Mouse (Mus musculus) testis, postnatal 14 days (tissue): ENCODE measurements at regions not wholly inside any gene's neighbourhood (a gene's known extent, or its start where the extent isn't known, plus 50 kb on each side); places are given as distances from the start of the nearest gene placed in this dataset.
A peak's percentile ranks its signal among the peaks of the same experiment; 100 is the strongest.

Experiments used
- DNase-seq: peaks from one replicate; pipeline ENCODE4 v3.0.0; 2021; ENCODE audit warnings: low spot score

GRCm38 (mm10) chr5:128550736-128551135 lies 49.9 kb upstream of the Fzd10 start:
- no peak for DNase-seq

DNA sequence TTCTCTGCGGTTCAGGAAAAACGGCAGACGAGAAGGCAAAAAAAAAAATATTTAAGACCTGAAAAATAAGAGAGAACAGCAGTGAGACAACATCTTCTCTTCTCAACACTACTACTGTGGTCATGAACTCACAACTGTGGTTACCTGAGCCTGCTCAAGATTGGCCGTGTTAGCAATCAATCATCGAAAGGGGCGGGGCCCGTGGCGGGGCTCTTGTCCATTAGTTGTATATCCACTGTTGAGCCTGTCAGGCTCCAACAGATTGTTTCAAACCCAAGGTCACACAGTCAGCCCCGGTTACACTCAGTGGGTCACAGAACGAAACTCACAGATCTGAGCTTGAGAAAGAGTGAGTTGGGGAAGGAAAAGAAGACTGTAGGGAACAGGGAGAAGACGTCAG lies 50.8 kb upstream of the Fzd10 start:
- DNase-seq, result no peak

GRCm38 (mm10) chr5:128542049-128542448 lies 58.6 kb upstream of the Fzd10 start:
- no peak for DNase-seq

- no peak for DNase-seq
Observed at GRCm38 (mm10) chr5:128538646-128539045, 62.0 kb upstream of the Fzd10 start.

GRCm38 (mm10) chr5:128537218-128537617 lies 63.4 kb upstream of the Fzd10 start:
- DNase-seq, result no peak

- no peak for DNase-seq
Observed at GRCm38 (mm10) chr5:128536393-128536792, 64.3 kb upstream of the Fzd10 start.

DNA sequence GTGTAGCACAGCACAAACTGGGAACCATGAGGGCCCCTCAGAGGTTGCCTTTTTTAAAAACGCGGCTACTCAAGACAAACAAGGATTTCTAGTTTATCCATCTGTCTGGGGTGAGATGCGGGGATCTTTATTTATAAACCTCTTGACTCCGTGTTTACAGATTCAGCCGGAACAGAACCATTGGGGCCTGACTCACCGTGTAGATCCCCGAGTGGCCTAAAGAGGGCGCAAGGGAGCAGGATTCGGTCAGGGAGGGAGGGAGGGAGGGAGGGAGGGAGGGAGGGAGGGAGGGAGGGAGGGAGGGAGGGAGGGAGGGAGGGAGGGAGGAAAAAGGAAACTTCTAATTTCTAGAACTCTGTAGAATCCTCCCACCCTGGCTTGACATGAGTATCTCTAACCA lies 73.4 kb upstream of the Fzd10 start:
- DNase-seq, result no peak

GRCm38 (mm10) chr5:128526432-128526831 lies 74.2 kb upstream of the Fzd10 start:
- DNase-seq, result no peak

DNA sequence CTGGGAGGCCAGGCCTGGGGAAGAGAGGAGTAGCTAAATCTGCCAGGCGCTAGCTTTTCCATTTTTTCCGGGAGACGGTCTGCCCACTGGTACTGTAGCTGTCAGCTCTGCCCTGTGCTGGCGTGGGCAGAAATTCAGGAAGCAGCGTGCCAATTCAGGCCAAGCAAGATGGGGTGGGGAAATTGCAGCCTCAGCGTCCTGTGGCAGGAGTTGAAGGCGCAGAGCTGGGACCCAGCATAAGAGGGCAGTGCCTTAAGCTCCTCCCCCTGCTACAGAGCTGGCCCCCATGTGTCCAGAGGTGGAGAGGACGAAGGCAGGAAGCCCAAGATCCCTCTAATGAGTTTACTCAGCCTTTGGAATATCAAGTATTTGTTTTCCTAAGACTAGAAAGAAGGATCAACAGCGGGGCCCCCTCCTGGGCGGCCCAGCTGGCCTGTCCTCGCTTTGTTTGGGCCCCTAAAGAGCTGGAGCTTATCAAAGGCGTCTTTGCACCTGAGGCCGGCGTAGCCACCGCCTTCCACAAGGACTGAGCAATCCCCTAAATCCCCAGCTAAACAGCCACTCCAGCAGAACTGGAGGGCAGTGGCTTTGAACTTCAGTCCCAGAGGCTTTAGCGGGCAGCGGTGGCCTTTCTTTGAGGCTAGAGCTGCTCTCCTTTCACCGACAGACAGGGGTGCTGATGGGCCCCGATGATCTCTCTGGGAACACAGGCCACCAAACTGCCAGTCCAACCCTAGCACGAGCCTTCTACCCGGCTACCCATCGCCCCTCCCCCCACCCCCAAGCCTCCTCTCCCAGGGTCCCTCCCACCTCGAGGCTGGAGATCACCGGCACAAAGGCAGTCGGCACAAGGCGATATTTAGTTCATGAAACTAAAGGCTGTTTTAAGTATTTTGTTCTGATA lies 76.0 kb upstream of the Fzd10 start:
- no peak for DNase-seq

GRCm38 (mm10) chr5:128522667-128523066 lies 78.0 kb upstream of the Fzd10 start:
- no peak for DNase-seq

GRCm38 (mm10) chr5:128517336-128517735 lies 83.3 kb upstream of the Fzd10 start:
- no peak for DNase-seq

- DNase-seq, result peak; percentile 66
Observed at GRCm38 (mm10) chr5:128515343-128515742, 82.5 kb upstream of the Tmem132d start.

DNA sequence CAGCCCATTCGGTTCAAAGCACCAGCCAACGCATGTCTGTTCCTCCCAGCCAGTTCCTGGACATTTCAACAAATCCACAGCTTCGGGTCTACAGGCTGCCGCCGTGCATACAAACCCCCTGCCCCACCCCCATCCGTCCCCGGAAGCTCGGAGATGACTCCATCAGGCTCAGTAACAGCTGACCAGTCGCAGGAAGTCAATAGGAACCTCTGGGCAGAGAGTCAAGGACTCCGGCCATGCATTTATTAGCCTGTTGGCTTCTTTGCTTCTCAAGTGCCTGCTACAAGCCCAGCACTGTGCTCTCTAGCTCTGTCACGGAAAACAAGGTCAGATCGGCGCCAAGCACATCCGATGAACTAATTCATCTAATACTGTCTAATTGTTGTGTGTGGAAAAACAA lies 80.4 kb upstream of the Tmem132d start:
- no peak for DNase-seq

DNA sequence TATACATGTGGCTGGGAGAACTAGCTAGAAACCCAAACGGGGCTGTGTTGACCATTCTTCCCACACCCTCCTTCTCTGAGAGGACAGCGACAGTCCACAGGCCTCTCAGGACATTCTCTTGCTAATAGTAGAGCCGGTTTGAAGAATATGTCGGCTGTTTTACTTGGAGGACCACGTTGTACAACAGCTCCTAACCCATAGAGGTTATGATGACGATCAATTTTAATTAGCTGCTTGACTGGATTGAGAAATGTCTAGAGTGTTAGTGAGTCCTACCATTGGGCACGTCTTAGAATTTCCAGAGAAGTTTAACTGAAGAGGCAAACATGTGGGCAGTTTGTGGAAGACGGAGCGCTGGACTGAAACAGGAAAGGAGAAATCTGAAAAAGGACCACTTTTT lies 79.7 kb upstream of the Tmem132d start:
- DNase-seq, result no peak

GRCm38 (mm10) chr5:128504502-128504901 lies 71.6 kb upstream of the Tmem132d start:
- peak; percentile 21 for DNase-seq

DNA sequence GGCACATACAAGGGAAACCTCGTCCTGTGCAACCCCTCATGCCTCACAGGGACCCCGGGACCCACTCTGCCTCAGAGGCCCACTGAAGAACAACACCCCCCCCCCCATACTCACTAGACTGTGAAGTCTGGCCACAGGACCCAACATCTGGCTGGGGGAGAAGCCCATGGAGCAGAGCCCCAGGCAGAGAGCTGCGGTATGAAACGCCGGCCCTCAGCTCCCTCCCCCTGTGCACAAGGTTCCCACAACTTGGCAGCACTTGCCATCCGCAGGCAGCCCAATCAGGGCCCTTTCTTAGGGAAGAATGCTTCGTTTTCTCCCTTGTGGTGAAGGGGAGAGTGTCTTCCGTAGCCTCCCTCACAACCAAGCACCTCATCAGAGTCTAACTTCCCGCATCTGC lies 66.6 kb upstream of the Tmem132d start:
- no peak for DNase-seq

- peak; percentile 65 for DNase-seq
Observed at GRCm38 (mm10) chr5:128499033-128499432, 66.2 kb upstream of the Tmem132d start.

GRCm38 (mm10) chr5:128492541-128492940 lies 59.7 kb upstream of the Tmem132d start:
- no peak for DNase-seq

GRCm38 (mm10) chr5:128491155-128491554 lies 58.3 kb upstream of the Tmem132d start:
- peak; percentile 11 for DNase-seq

GRCm38 (mm10) chr5:128488872-128489580 lies 56.1 kb upstream of the Tmem132d start:
- peak; percentile 21 for DNase-seq

- peak; percentile 19 for DNase-seq
Observed at GRCm38 (mm10) chr5:128487371-128487770, 54.5 kb upstream of the Tmem132d start.

- no peak for DNase-seq
Observed at GRCm38 (mm10) chr5:128484116-128484515, 51.2 kb upstream of the Tmem132d start.

- DNase-seq, result no peak
Observed at GRCm38 (mm10) chr5:128483441-128483810, 50.5 kb upstream of the Tmem132d start.
